Mouse (Mus musculus) heart, postnatal 0 days (tissue): ENCODE results near the gene Slc35b4. TPM values are rescaled to one million over a fixed set of nuclear protein-coding genes. Genes with fewer than 3 reads are reported as not detected.

Source experiments
- ATAC-seq: fragments of 200-750 bp; cut with Nextera tagmentation; 2 replicates; pipeline ENCODE4 v1.8.0; 2017; ENCODE audit warnings: low read depth, moderate number of reproducible peaks, moderate library complexity; ENCODE audit not compliant: insufficient read depth
- DNase-seq: peaks from one replicate; pipeline ENCODE4 v3.0.0-alpha.2; 2016; ENCODE audit warnings: low spot score
- H3K27ac ChIP-seq: fragments of 300-500 bp; sonication (generic); 2 replicates; pipeline ENCODE4 v1.5.1; 2014; ENCODE audit warnings: low read depth, mild to moderate bottlenecking
- H3K27me3 ChIP-seq: fragments of 300-500 bp; sonication (generic); 2 replicates; pipeline ENCODE4 v1.6.1; 2014; ENCODE audit warnings: low read length, mixed read lengths; ENCODE audit not compliant: control insufficient read depth, insufficient read depth
- H3K36me3 ChIP-seq: fragments of 300-500 bp; sonication (generic); replicated peaks from 2 replicates; pipeline ENCODE4 v1.6.1; 2014; ENCODE audit warnings: low read length, mixed read lengths; ENCODE audit not compliant: control insufficient read depth, insufficient read depth
- H3K4me1 ChIP-seq: fragments of 300-500 bp; sonication (generic); 2 replicates; pipeline ENCODE4 v1.6.1; 2014; ENCODE audit warnings: antibody characterized with exemption; ENCODE audit not compliant: control insufficient read depth, insufficient read depth
- H3K4me2 ChIP-seq: fragments of 300-500 bp; sonication (generic); 2 replicates; pipeline ENCODE4 v1.6.1; 2014; ENCODE audit warnings: low read depth, mild to moderate bottlenecking, low read length, moderate library complexity
- H3K4me3 ChIP-seq: fragments of 300-500 bp; sonication (generic); 2 replicates; pipeline ENCODE4 v1.5.1; 2014; ENCODE audit warnings: low read depth, low read length
- H3K9ac ChIP-seq: fragments of 300-500 bp; sonication (generic); replicated peaks from 2 replicates; pipeline ENCODE4 v1.6.1; 2014; ENCODE audit warnings: low read depth, low read length, mixed read lengths
- H3K9me3 ChIP-seq: fragments of 300-500 bp; sonication (generic); replicated peaks from 2 replicates; pipeline ENCODE4 v1.6.1; 2016; ENCODE audit warnings: low read length; ENCODE audit not compliant: control insufficient read depth
- CTCF ChIP-seq: IDR thresholded peaks from 2 replicates; pipeline ENCODE4 v1.5.1; 2016; ENCODE audit warnings: antibody characterized with exemption, control low read depth, low read depth
- EP300 ChIP-seq: IDR thresholded peaks from 2 replicates; pipeline ENCODE4 v1.6.1; 2016; ENCODE audit warnings: antibody characterized with exemption, low read depth
- WGBS: fragments of 180-500 bp; shearing (Covaris S2); extraction: QIAGEN DNeasy Blood & Tissue Kit; methylation state at CpG from one replicate; pipeline ENCODE4 v1.1.7; 2014; 5-methylcytosine and 5-hydroxymethylcytosine counted together
- polyA plus RNA-seq: library from polyadenylated mRNA; unstranded; fragments of >200 nt; fragmentation: Nextera tagmentation; extraction: Ambion mirVana; gene quantifications from 2 replicates; pipeline ENCODE4 v1.2.1, GENCODE M21; 2015
- total RNA-seq: library from RNA; depleted of rRNA; stranded (reverse); fragments of >200 nt; gene quantifications from 2 replicates; pipeline ENCODE4 v1.2.3, GENCODE M21; 2014; ENCODE audit warnings: low replicate concordance

Gene Slc35b4
- total and polyA plus RNA-seq, 2 experiments from 2014 or later: 9.0 to 14.6 TPM

DNA sequence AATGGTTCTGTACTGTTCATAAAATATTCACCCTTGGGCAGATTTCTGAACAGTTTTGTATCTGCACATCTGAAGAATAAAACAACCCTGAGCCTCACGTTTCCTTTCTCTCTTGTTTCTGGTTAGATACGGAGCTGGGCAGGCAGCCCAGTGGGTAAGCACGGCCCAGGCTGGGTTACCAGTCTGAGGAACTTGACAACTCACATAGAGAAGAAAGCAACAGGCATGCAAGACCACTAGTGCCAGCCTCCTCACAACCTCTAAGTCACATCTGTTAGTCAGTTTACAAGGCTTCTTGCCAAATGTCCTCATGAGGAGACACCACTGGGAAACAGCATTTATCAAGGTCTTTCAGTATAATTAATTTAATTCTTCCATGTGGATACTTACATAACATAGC is 8.1 kb downstream of the Slc35b4 start:
- Histone ChIP-seq H3K4me1 (peaks cover 18% of the 10 kb centered on the region), H3K27me3 (no peaks in the 10 kb centered on the region), H3K36me3 (peaks cover 43% of the 10 kb centered on the region), H3K27ac (no peak overlapping the region), H3K4me2 (no peak overlapping the region), H3K4me3 (no peak overlapping the region), H3K9me3 (no peaks in the 10 kb centered on the region), H3K9ac (no peak overlapping the region)
- 62% methylated on average over 3 of the region's 3 CpGs for WGBS
- ATAC-seq (no peak), DNase-seq (no peak)
- TF ChIP-seq CTCF (no peak), EP300 (no peak)

DNA sequence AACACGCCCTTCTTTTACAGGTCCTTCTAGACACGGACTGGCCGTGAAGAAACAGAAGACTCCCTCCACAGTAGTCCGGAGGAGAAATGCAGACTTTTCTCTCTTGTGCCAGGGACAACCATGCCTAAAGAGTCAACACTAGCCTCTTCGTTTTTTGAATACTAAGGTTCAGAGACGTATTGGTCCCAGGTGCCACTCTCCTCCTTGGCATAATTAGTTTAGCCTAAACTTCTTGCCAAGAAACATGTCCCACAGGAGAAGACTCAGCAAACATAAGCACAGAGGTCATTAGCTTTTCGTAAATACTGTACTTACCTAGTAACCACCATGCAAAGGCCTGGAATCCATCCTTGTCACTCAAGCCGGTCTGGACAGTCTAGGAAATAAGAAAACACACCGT is 13.9 kb downstream of the Slc35b4 start:
- 74% methylated on average over 9 of the region's 9 CpGs for WGBS
- H3K27ac ChIP-seq: no peak overlapping the region
- ATAC-seq: no peak

DNA sequence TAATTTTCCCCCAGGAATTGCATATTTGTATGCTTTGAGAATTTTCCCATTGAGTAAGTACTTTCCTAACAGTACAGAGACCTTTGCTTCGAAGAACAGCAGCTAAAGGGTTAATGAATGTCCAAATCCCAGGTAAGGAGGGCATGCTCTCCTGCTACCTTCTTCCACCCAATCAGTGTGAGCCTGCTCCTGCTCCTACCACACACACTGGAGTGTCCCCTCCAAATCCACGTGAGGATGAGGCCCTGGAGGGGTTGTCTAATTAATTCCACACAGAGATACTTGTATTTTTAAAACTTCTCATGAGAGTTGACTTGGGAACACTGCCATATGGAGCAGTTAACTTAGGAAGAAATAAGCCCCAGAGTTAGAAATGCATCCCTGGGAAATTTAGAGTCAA is 14.3 kb downstream of the Slc35b4 start:
- Histone ChIP-seq H3K36me3 (peaks cover 72% of the 10 kb centered on the region), H3K9me3 (no peaks in the 10 kb centered on the region), H3K27me3 (no peaks in the 10 kb centered on the region), H3K4me2 (no peak overlapping the region), H3K9ac (no peak overlapping the region), H3K4me1 (no peaks in the 10 kb centered on the region), H3K27ac (no peak overlapping the region), H3K4me3 (no peak overlapping the region)
- 75% methylated on average over 2 of the region's 2 CpGs for WGBS
- TF ChIP-seq EP300 (no peak), CTCF (no peak)
- DNase-seq: no peak
- no peak for ATAC-seq

More for the DNA sequence above, 13.9 kb downstream of the Slc35b4 start:
- no peak for DNase-seq
- Histone ChIP-seq H3K4me3 (no peak overlapping the region), H3K9ac (no peak overlapping the region), H3K4me1 (no peaks in the 10 kb centered on the region), H3K9me3 (no peaks in the 10 kb centered on the region), H3K36me3 (peaks cover 68% of the 10 kb centered on the region), H3K27me3 (no peaks in the 10 kb centered on the region), H3K4me2 (no peak overlapping the region)
- no peak for TF ChIP-seq EP300
- TF ChIP-seq CTCF: no peak

DNA sequence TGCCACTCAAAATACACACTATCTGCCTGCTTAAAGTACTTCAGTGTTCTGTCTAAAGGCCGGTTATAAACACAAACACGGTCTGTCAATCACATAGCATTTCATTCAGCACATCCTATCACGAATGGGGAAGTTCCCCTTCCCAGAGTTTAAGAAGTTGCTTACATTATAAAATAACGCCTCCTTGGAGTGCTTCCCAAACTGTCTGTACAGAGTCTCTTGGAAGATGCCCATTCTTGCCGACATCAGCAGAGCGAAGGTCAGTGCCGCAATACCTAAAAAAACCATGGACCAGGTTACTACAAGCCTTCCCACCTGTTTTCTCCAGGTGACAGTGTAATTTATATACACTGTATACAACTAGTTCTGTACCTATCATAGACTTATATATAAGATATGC is 15.4 kb downstream of the Slc35b4 start:
- no peak for ATAC-seq
- TF ChIP-seq EP300 (no peak), CTCF (no peak)
- WGBS: 88% methylated on average over 7 of the region's 7 CpGs
- peaks cover 71% of the 10 kb centered on the region for H3K36me3 ChIP-seq
- H3K4me3 ChIP-seq: no peak overlapping the region
- no peak overlapping the region for H3K27ac ChIP-seq
- DNase-seq: no peak
- no peak overlapping the region for H3K9ac ChIP-seq
- H3K9me3 ChIP-seq: no peaks in the 10 kb centered on the region
- H3K27me3 ChIP-seq: no peaks in the 10 kb centered on the region
- no peak overlapping the region for H3K4me2 ChIP-seq
- no peaks in the 10 kb centered on the region for H3K4me1 ChIP-seq

DNA sequence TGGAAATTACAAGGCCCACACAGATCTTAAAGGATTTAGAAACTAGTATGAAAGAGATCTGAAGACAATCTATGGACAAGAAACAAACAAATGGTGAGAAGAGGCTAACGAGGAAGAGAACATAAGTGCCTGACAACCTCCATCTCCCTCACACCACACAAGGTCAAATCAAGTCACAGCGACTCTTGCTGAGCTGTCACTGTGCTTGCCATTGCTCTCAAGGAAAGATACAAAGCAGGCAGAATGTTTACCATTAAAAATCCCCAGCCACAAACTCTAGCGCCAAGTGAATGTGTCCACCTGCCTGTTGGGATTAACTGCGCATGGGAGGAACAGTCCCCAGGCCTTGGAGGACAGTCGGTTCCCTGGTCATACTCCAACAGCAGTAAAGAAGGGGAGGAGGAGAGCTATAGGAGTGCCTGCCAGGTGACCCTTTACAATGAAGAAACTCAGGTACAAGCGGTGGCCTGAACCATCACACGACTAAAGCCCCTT is 16.0 kb downstream of the Slc35b4 start:
- no peak overlapping the region for H3K27ac ChIP-seq
- H3K9ac ChIP-seq: no peak overlapping the region
- no peak overlapping the region for H3K4me3 ChIP-seq
- ATAC-seq (no peak), DNase-seq (no peak)
- H3K27me3 ChIP-seq: no peaks in the 10 kb centered on the region
- TF ChIP-seq EP300 (no peak), CTCF (no peak)
- no peaks in the 10 kb centered on the region for H3K9me3 ChIP-seq
- peaks cover 66% of the 10 kb centered on the region for H3K36me3 ChIP-seq
- H3K4me1 ChIP-seq: 0 out of 2 replicates have a peak, but pooled peaks cover under 1% of the 10 kb centered on the region
- no peak overlapping the region for H3K4me2 ChIP-seq
- 78% methylated on average over 7 of the region's 7 CpGs for WGBS

DNA sequence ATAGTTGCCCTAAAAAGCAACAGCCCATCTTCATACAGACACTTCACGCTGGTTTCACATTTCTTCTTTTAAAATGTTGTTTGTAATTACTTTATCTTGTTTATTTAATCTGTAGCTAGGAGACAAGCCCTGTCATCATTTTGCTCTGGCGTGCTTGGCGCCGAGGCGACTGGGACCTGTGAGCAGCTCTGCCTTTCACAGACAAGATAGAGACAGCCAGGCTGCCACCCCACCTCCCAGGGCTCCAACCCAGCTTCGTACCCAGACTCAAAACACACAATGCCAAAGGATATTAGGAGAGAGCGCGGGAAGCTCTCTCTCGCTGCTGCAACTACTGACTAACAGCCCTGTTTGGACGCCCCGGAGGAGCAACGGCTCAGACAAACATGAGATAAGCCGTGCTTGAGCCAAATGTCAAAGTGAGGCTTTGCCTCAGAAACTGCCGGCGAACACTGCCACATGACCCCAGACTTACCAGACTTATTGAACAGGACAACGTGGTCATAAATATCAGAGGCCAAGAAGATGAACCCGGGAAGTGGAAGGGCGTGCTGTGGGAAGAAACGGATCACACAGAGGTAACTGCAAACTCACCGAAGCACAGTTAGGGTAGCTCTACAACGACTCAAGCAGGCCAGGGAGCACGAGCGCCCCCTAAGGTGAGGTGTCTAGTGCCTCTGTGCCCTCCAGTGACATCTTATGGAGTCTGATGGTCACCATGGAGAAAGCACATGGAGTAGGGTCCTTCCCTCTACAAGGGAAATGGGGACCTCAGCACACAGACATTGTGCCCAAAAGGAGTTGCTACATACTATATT is 16.7 kb downstream of the Slc35b4 start:
- no peak for ATAC-seq
- 48% methylated on average over 23 of the region's 23 CpGs for WGBS
- H3K4me3 ChIP-seq: no peak overlapping the region
- no peak overlapping the region for H3K27ac ChIP-seq
- H3K4me1 ChIP-seq: peaks cover 4% of the 10 kb centered on the region; the same call in 1 of the 2 replicates
- H3K27me3 ChIP-seq: no peaks in the 10 kb centered on the region
- H3K9me3 ChIP-seq: no peaks in the 10 kb centered on the region
- TF ChIP-seq EP300 (no peak), CTCF (peak; percentile 21)
- DNase-seq: no peak
- no peak overlapping the region for H3K9ac ChIP-seq
- H3K36me3 ChIP-seq: peaks cover 59% of the 10 kb centered on the region
- H3K4me2 ChIP-seq: no peak overlapping the region
